Mouse (Mus musculus): ENCODE results near the gene Eri3. TPM values are rescaled to one million over a fixed set of nuclear protein-coding genes. Genes with fewer than 3 reads are reported as not detected.

The Eri3 gene
- total RNA-seq, 1 experiment = 36.0 TPM

GRCm38 (mm10) chr4:117556372-117556771 is 6.2 kb downstream of the Eri3 start:
- DNase-seq (ENCODE audit: low read depth, low spot score) = no peak
- Histone ChIP-seq H3K36me3 (ENCODE audit: control insufficient read depth, insufficient read depth, low read length, poor library complexity, severe bottlenecking) (peaks cover 4% of the 10 kb centered on the region; the same call in 1 of the 2 replicates), H3K9me3 (ENCODE audit: control insufficient read depth, insufficient read depth, low read depth, low read length) (no peaks in the 10 kb centered on the region), H3K4me1 (ENCODE audit: control insufficient read depth in 2 of 2, insufficient read depth in 2 of 2, low read length in 2 of 2, poor library complexity in 1 of 2) (peaks cover 0 to 5% of the 10 kb centered on the region in 2 experiments; a peak in 1 of 4 replicates), H3K27ac (ENCODE audit: insufficient read depth, low read depth, low read length, poor library complexity, severe bottlenecking) (no peak overlapping the region), H3K9ac (ENCODE audit: insufficient read depth, low read depth, low read length, poor library complexity, severe bottlenecking) (peak overlapping the region; percentile 48; the same call in 1 of the 2 replicates), H3K4me3 (ENCODE audit: insufficient read depth in 1 of 2, low read depth in 1 of 2, low read length in 2 of 2, poor library complexity in 1 of 2, severe bottlenecking in 1 of 2) (no peak overlapping the region)
- in situ Hi-C loops (cut with MboI; ENCODE audit: low sequenced_read_pairs in 2 of 2, unreplicated experiment in 2 of 2) = no loop called here
- no peak for TF ChIP-seq ZC3H11A (IDR thresholded peaks at IDR 0.05; ENCODE audit: borderline replicate concordance, low read depth, low read length)
- no peak for TF ChIP-seq HCFC1 (IDR thresholded peaks at IDR 0.05; ENCODE audit: borderline replicate concordance, insufficient read depth, low read length)
- TF ChIP-seq MAFK (IDR thresholded peaks at IDR 0.05; ENCODE audit: insufficient read depth, low read depth, low read length) = no peak
- no peak for TF ChIP-seq ZNF384 (IDR thresholded peaks at IDR 0.05; ENCODE audit: low read depth, low read length)
- TF ChIP-seq CHD2 (IDR thresholded peaks at IDR 0.05; ENCODE audit: low read depth, low read length) = no peak

DNA sequence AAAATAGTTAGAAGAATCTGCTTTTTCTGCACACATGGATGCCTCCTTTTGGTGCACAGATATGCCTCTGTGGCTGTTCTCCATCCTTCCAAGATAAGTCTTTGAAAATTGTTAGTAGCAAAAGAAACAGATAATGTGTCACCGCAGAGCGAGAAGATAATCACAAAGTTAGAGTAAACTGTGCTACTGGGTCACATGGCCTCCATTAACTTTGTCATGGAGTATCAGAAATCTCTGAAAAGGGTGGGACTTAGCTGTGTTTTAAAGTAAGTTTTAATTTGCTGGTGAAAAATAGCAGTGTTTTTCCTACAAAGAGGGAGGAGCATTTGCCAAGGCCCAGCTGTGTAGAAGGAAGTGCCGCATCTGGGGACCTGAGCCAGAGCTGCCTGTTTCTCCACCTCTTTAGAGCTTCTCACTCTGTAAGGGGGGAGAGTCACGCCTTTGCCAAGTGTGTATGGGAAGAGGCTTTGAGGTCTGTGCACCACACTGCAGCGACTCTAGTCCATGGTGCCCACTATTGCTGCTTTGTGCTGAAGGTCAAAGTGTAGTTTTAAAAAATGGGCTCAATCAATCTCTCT is 7.0 kb downstream of the Eri3 start:
- Histone ChIP-seq H3K4me1 (ENCODE audit: control insufficient read depth in 2 of 2, insufficient read depth in 2 of 2, low read length in 2 of 2, poor library complexity in 1 of 2) (peaks cover 0 to 5% of the 10 kb centered on the region in 2 experiments; a peak in 1 of 4 replicates), H3K27ac (ENCODE audit: insufficient read depth, low read depth, low read length, poor library complexity, severe bottlenecking) (no peak overlapping the region), H3K4me3 (ENCODE audit: insufficient read depth in 1 of 2, low read depth in 1 of 2, low read length in 2 of 2, poor library complexity in 1 of 2, severe bottlenecking in 1 of 2) (no peak overlapping the region), H3K36me3 (ENCODE audit: control insufficient read depth, insufficient read depth, low read length, poor library complexity, severe bottlenecking) (peaks cover 4% of the 10 kb centered on the region; the same call in 1 of the 2 replicates), H3K9ac (ENCODE audit: insufficient read depth, low read depth, low read length, poor library complexity, severe bottlenecking) (no peak overlapping the region), H3K9me3 (ENCODE audit: control insufficient read depth, insufficient read depth, low read depth, low read length) (no peaks in the 10 kb centered on the region)
- DNase-seq (ENCODE audit: low read depth, low spot score) = no peak
- no peak for TF ChIP-seq CHD2 (IDR thresholded peaks at IDR 0.05; ENCODE audit: low read depth, low read length)
- no peak for TF ChIP-seq ZNF384 (IDR thresholded peaks at IDR 0.05; ENCODE audit: low read depth, low read length)
- no peak for TF ChIP-seq MAFK (IDR thresholded peaks at IDR 0.05; ENCODE audit: insufficient read depth, low read depth, low read length)
- TF ChIP-seq ZC3H11A (IDR thresholded peaks at IDR 0.05; ENCODE audit: borderline replicate concordance, low read depth, low read length) = no peak
- no peak for TF ChIP-seq HCFC1 (IDR thresholded peaks at IDR 0.05; ENCODE audit: borderline replicate concordance, insufficient read depth, low read length)
- in situ Hi-C loops (cut with MboI; ENCODE audit: low sequenced_read_pairs in 2 of 2, unreplicated experiment in 2 of 2) = no loop called here

GRCm38 (mm10) chr4:117563967-117564366 is 13.8 kb downstream of the Eri3 start:
- Histone ChIP-seq H3K9me3 (ENCODE audit: control insufficient read depth, insufficient read depth, low read depth, low read length) (no peaks in the 10 kb centered on the region), H3K27ac (ENCODE audit: insufficient read depth, low read depth, low read length, poor library complexity, severe bottlenecking) (no peak overlapping the region), H3K4me3 (ENCODE audit: insufficient read depth in 1 of 2, low read depth in 1 of 2, low read length in 2 of 2, poor library complexity in 1 of 2, severe bottlenecking in 1 of 2) (no peak overlapping the region; a peak in 1 of 4 replicates), H3K9ac (ENCODE audit: insufficient read depth, low read depth, low read length, poor library complexity, severe bottlenecking) (no peak overlapping the region), H3K4me1 (ENCODE audit: control insufficient read depth in 2 of 2, insufficient read depth in 2 of 2, low read length in 2 of 2, poor library complexity in 1 of 2) (0 out of 4 replicates have a peak, but pooled peaks cover 3% of the 10 kb centered on the region in 2 experiments), H3K36me3 (ENCODE audit: control insufficient read depth, insufficient read depth, low read length, poor library complexity, severe bottlenecking) (0 out of 2 replicates have a peak, but pooled peaks cover 2% of the 10 kb centered on the region)
- no peak for DNase-seq (ENCODE audit: low read depth, low spot score)
- TF ChIP-seq CHD2 (IDR thresholded peaks at IDR 0.05; ENCODE audit: low read depth, low read length) (no peak), MAFK (IDR thresholded peaks at IDR 0.05; ENCODE audit: insufficient read depth, low read depth, low read length) (no peak), HCFC1 (IDR thresholded peaks at IDR 0.05; ENCODE audit: borderline replicate concordance, insufficient read depth, low read length) (no peak), ZC3H11A (IDR thresholded peaks at IDR 0.05; ENCODE audit: borderline replicate concordance, low read depth, low read length) (no peak), ZNF384 (IDR thresholded peaks at IDR 0.05; ENCODE audit: low read depth, low read length) (no peak)
- in situ Hi-C loops (cut with MboI; ENCODE audit: low sequenced_read_pairs in 2 of 2, unreplicated experiment in 2 of 2) = no loop called here

DNA sequence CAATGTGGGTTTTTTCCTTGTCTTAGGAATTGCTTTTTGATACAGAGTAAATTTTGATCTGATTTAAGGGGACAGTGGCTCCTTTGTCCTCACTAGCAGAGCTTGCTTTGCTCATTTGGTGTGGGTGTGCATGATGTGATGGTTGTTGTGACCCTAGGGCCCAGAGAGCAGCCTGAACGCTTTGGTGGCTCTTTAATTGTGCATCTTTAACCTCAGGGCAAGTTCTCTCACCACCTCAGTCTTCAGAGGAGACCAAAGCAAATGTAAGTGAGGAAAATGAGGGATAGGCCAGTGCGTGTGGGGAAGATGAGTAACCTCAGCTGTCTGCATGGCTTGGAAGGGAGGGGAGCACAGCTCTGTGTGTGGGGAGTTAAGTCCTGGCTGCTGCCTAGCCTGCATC is 18.7 kb downstream of the Eri3 start:
- H3K36me3 ChIP-seq (ENCODE audit: control insufficient read depth, insufficient read depth, low read length, poor library complexity, severe bottlenecking) = no peaks in the 10 kb centered on the region; the same call in 1 of the 2 replicates
- no peak overlapping the region for H3K4me3 ChIP-seq (ENCODE audit: insufficient read depth in 1 of 2, low read depth in 1 of 2, low read length in 2 of 2, poor library complexity in 1 of 2, severe bottlenecking in 1 of 2)
- no peak overlapping the region for H3K9ac ChIP-seq (ENCODE audit: insufficient read depth, low read depth, low read length, poor library complexity, severe bottlenecking)
- no peaks in the 10 kb centered on the region for H3K9me3 ChIP-seq (ENCODE audit: control insufficient read depth, insufficient read depth, low read depth, low read length)
- DNase-seq (ENCODE audit: low read depth, low spot score) = no peak
- H3K27ac ChIP-seq (ENCODE audit: insufficient read depth, low read depth, low read length, poor library complexity, severe bottlenecking) = no peak overlapping the region
- 0 out of 4 replicates have a peak, but pooled peaks cover 2 to 3% of the 10 kb centered on the region in 2 experiments for H3K4me1 ChIP-seq (ENCODE audit: control insufficient read depth in 2 of 2, insufficient read depth in 2 of 2, low read length in 2 of 2, poor library complexity in 1 of 2)
- in situ Hi-C loops (cut with MboI; ENCODE audit: low sequenced_read_pairs in 2 of 2, unreplicated experiment in 2 of 2) = no loop called here
- TF ChIP-seq HCFC1 (IDR thresholded peaks at IDR 0.05; ENCODE audit: borderline replicate concordance, insufficient read depth, low read length) (no peak), CHD2 (IDR thresholded peaks at IDR 0.05; ENCODE audit: low read depth, low read length) (no peak), MAFK (IDR thresholded peaks at IDR 0.05; ENCODE audit: insufficient read depth, low read depth, low read length) (no peak), ZNF384 (IDR thresholded peaks at IDR 0.05; ENCODE audit: low read depth, low read length) (no peak), ZC3H11A (IDR thresholded peaks at IDR 0.05; ENCODE audit: borderline replicate concordance, low read depth, low read length) (no peak)

Data from ES-E14 (cell line).